In the genomic region with DNA sequence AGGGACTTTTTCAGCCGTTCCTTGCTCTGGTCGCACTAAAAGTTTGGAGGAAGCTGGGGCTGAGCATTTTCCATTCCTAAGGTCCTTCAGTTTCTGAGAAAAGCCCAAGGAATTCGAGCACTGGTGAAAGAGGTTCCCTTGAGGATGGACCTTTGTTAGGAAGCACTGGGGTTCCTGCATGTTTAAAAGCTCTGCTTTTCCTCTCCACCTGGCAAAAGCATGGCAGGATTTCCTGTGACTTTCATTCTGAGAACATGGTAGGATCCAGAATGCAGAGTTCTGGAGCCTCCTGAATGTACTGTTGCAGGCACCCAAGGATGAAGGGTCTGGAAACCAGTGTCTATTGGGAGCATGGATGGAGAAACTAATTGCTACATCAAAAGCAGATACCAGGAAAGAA, we compare ENCODE assay signal across 17 mouse cellular contexts.
"Had no signal": no experiment of that assay in that cellular context is flagged by ENCODE, and none has a peak within 500 bp of the region (broad histone marks: within the 10 kb centered on the region; RNA-seq: fewer than 3 reads in every experiment).

No protein-coding gene starts in this region.

- H3K36me3 ChIP-seq: limb, embryonic 12.5 days; liver, embryonic 13.5 days; lung, embryonic 15.5 days; midbrain, embryonic 15.5 days; neural tube, embryonic 13.5 days; stomach, embryonic 15.5 days had no signal

- H3K4me1 ChIP-seq: limb, embryonic 12.5 days; liver, embryonic 13.5 days; lung, embryonic 15.5 days; megakaryocyte, embryonic 14.5 days; midbrain, embryonic 15.5 days; neural tube, embryonic 13.5 days; stomach, embryonic 15.5 days had no signal

- DNase-seq: kidney, postnatal 4 days; liver; liver, embryonic 13.5 days; liver, postnatal 0 days; lung, postnatal 14 days; retina, postnatal 1 day; right cerebral cortex, postnatal 4 days; thymus, adult 2 months; thymus, postnatal 25 days had no signal

- H3K9me3 ChIP-seq: limb, embryonic 12.5 days; liver, embryonic 13.5 days; lung, embryonic 15.5 days; megakaryocyte, embryonic 14.5 days; midbrain, embryonic 15.5 days; neural tube, embryonic 13.5 days; stomach, embryonic 15.5 days had no signal

- H3K27me3 ChIP-seq: limb, embryonic 12.5 days; liver, embryonic 13.5 days; lung, embryonic 15.5 days; megakaryocyte, embryonic 14.5 days; midbrain, embryonic 15.5 days; neural tube, embryonic 13.5 days; stomach, embryonic 15.5 days had no signal

- H3K4me3 ChIP-seq: layer of hippocampus, adult 2 months; limb, embryonic 12.5 days; liver, embryonic 13.5 days; lung, embryonic 15.5 days; megakaryocyte, embryonic 14.5 days; midbrain, embryonic 15.5 days; neural tube, embryonic 13.5 days; stomach, embryonic 15.5 days had no signal

- H3K27ac ChIP-seq: layer of hippocampus, adult 2 months; limb, embryonic 12.5 days; liver, embryonic 13.5 days; lung, embryonic 15.5 days; macrophage; midbrain, embryonic 15.5 days; neural tube, embryonic 13.5 days; stomach, embryonic 15.5 days had no signal
